21 mouse cellular contexts compared by ENCODE assay signal in genomic region chr8:3327056-3327455, GRCm38 (mm10). TPM values are rescaled to one million over a fixed set of nuclear protein-coding genes. Genes with fewer than 3 reads are reported as not detected.
"Had no signal": no experiment of that assay in that cellular context is flagged by ENCODE, and none has a peak within 500 bp of the region (broad histone marks: within the 10 kb centered on the region; RNA-seq: fewer than 3 reads in every experiment).

No protein-coding gene starts in this region.

- H3K9me3 ChIP-seq: intestine, embryonic 15.5 days; kidney, embryonic 15.5 days; liver, embryonic 12.5 days; liver, embryonic 15.5 days; lung, embryonic 15.5 days; midbrain, embryonic 10.5 days had no signal

- H3K4me1 ChIP-seq: intestine, embryonic 15.5 days; kidney, embryonic 15.5 days; liver, embryonic 12.5 days; liver, embryonic 15.5 days; lung, embryonic 15.5 days; midbrain, embryonic 10.5 days had no signal

- H3K9ac ChIP-seq: intestine, embryonic 15.5 days; kidney, embryonic 15.5 days; liver, embryonic 12.5 days; liver, embryonic 15.5 days; lung, embryonic 15.5 days had no signal

- H3K4me3 ChIP-seq: intestine, embryonic 15.5 days; kidney, embryonic 15.5 days; liver, embryonic 12.5 days; liver, embryonic 15.5 days; lung, embryonic 15.5 days; midbrain, embryonic 10.5 days had no signal

- H3K27me3 ChIP-seq: intestine, embryonic 15.5 days; kidney, embryonic 15.5 days; liver, embryonic 12.5 days; liver, embryonic 15.5 days; lung, embryonic 15.5 days had no signal

- ATAC-seq: intestine, embryonic 15.5 days; liver, embryonic 12.5 days had no signal

- H3K4me2 ChIP-seq: intestine, embryonic 15.5 days; kidney, embryonic 15.5 days; liver, embryonic 12.5 days; liver, embryonic 15.5 days; lung, embryonic 15.5 days had no signal

- H3K36me3 ChIP-seq: intestine, embryonic 15.5 days; kidney, embryonic 15.5 days; liver, embryonic 12.5 days; liver, embryonic 15.5 days; lung, embryonic 15.5 days; midbrain, embryonic 10.5 days had no signal

- DNase-seq: kidney, adult 11 months; kidney, adult 8-10 months; lung, adult 18-20 months; lung, postnatal 10 days; lung, postnatal 36 days; midbrain, embryonic 14.5 days; right cerebral cortex, postnatal 4 days had no signal

- H3K27ac ChIP-seq: intestine, embryonic 15.5 days; kidney, embryonic 15.5 days; liver, embryonic 12.5 days; liver, embryonic 15.5 days; lung, embryonic 15.5 days; midbrain, embryonic 10.5 days; stomach, postnatal 0 days had no signal

RNA-seq across cellular contexts. Expression of gene A430078G23Rik, which starts 26.2 kb away (rescaled TPM):
- total RNA-seq: layer of hippocampus, adult 18-20 months; left cerebral cortex, adult 18-20 months; left cerebral cortex, postnatal 36 days; midbrain, postnatal 0 days had no signal
- polyA plus RNA-seq: limb, embryonic 11.5 days; midbrain, embryonic 10.5 days; midbrain, embryonic 14.5 days; midbrain, postnatal 0 days; neural tube, embryonic 11.5 days; neural tube, embryonic 14.5 days had no signal
